Mouse (Mus musculus): ENCODE measurements around the gene Sbk3. TPM values are rescaled to one million over a fixed set of nuclear protein-coding genes. Genes with fewer than 3 reads are reported as not detected.

The Sbk3 gene
- polyA plus RNA-seq, 1 experiment from 2014 or later, result not detected

- Histone ChIP-seq H3K9me3 (ENCODE audit: control insufficient read depth, low read length) (no peaks in the 10 kb centered on the region), H3K4me1 (replicated peaks; ENCODE audit: control insufficient read depth, insufficient read depth, low read length) (no peaks in the 10 kb centered on the region), H3K4me2 (replicated peaks; ENCODE audit: low read depth, low read length) (no peak overlapping the region), H3K27ac (ENCODE audit: low read depth, low read length) (no peak overlapping the region), H3K4me3 (ENCODE audit: low read depth, low read length) (no peak overlapping the region), H3K36me3 (ENCODE audit: control insufficient read depth, insufficient read depth, low read length) (no peaks in the 10 kb centered on the region), H3K9ac (ENCODE audit: low read depth, low read length) (no peak overlapping the region), H3K27me3 (ENCODE audit: control insufficient read depth, insufficient read depth, low read length) (no peaks in the 10 kb centered on the region)
- DNase-seq (ENCODE audit: low spot score) (no peak), ATAC-seq (ENCODE audit: low FRiP score) (no peak)
- 73% methylated on average over 6 of the region's 6 CpGs for WGBS
These were observed 22.6 kb downstream of the Sbk3 start for GRCm38 (mm10) chr7:4948386-4948785.

GRCm38 (mm10) chr7:4947855-4948254 is 23.1 kb downstream of the Sbk3 start:
- H3K9ac ChIP-seq (ENCODE audit: low read depth, low read length), result no peak overlapping the region
- no peaks in the 10 kb centered on the region for H3K36me3 ChIP-seq (ENCODE audit: control insufficient read depth, insufficient read depth, low read length)
- DNase-seq (ENCODE audit: low spot score), result no peak
- no peak overlapping the region for H3K4me2 ChIP-seq (replicated peaks; ENCODE audit: low read depth, low read length)
- WGBS, result 52% methylated on average over 2 of the region's 2 CpGs
- ATAC-seq (ENCODE audit: low FRiP score), result no peak
- no peak overlapping the region for H3K4me3 ChIP-seq (ENCODE audit: low read depth, low read length)
- H3K27me3 ChIP-seq (ENCODE audit: control insufficient read depth, insufficient read depth, low read length), result no peaks in the 10 kb centered on the region
- H3K4me1 ChIP-seq (replicated peaks; ENCODE audit: control insufficient read depth, insufficient read depth, low read length), result no peaks in the 10 kb centered on the region
- H3K27ac ChIP-seq (ENCODE audit: low read depth, low read length), result no peak overlapping the region
- no peaks in the 10 kb centered on the region for H3K9me3 ChIP-seq (ENCODE audit: control insufficient read depth, low read length)

- H3K9ac ChIP-seq (ENCODE audit: low read depth, low read length), result no peak overlapping the region
- DNase-seq (ENCODE audit: low spot score) (peak; percentile 92), ATAC-seq (ENCODE audit: low FRiP score) (peak; percentile 80)
- H3K27ac ChIP-seq (ENCODE audit: low read depth, low read length), result no peak overlapping the region
- peak overlapping the region; percentile 33 for H3K4me2 ChIP-seq (replicated peaks; ENCODE audit: low read depth, low read length)
- H3K27me3 ChIP-seq (ENCODE audit: control insufficient read depth, insufficient read depth, low read length), result no peaks in the 10 kb centered on the region
- H3K4me3 ChIP-seq (ENCODE audit: low read depth, low read length), result peak overlapping the region; percentile 20; the same call in 1 of the 2 replicates
- no peaks in the 10 kb centered on the region for H3K4me1 ChIP-seq (replicated peaks; ENCODE audit: control insufficient read depth, insufficient read depth, low read length)
- H3K36me3 ChIP-seq (ENCODE audit: control insufficient read depth, insufficient read depth, low read length), result no peaks in the 10 kb centered on the region
- H3K9me3 ChIP-seq (ENCODE audit: control insufficient read depth, low read length), result no peaks in the 10 kb centered on the region
- WGBS, result 18% methylated on average over 15 of the region's 15 CpGs
These were observed 27.6 kb downstream of the Sbk3 start for GRCm38 (mm10) chr7:4943223-4943815.

- Histone ChIP-seq H3K36me3 (ENCODE audit: control insufficient read depth, insufficient read depth, low read length) (no peaks in the 10 kb centered on the region), H3K9me3 (ENCODE audit: control insufficient read depth, low read length) (no peaks in the 10 kb centered on the region), H3K4me2 (replicated peaks; ENCODE audit: low read depth, low read length) (no peak overlapping the region), H3K9ac (ENCODE audit: low read depth, low read length) (no peak overlapping the region), H3K27me3 (ENCODE audit: control insufficient read depth, insufficient read depth, low read length) (no peaks in the 10 kb centered on the region), H3K4me3 (ENCODE audit: low read depth, low read length) (no peak overlapping the region), H3K27ac (ENCODE audit: low read depth, low read length) (no peak overlapping the region), H3K4me1 (replicated peaks; ENCODE audit: control insufficient read depth, insufficient read depth, low read length) (no peaks in the 10 kb centered on the region)
- WGBS, result 59% methylated on average over 5 of the region's 5 CpGs
- ATAC-seq (ENCODE audit: low FRiP score) (no peak), DNase-seq (ENCODE audit: low spot score) (no peak)
These were observed 28.3 kb downstream of the Sbk3 start for GRCm38 (mm10) chr7:4942673-4943072.

GRCm38 (mm10) chr7:4940068-4940479 is 30.9 kb downstream of the Sbk3 start:
- Histone ChIP-seq H3K36me3 (ENCODE audit: control insufficient read depth, insufficient read depth, low read length) (no peaks in the 10 kb centered on the region), H3K4me2 (replicated peaks; ENCODE audit: low read depth, low read length) (no peak overlapping the region), H3K27ac (ENCODE audit: low read depth, low read length) (no peak overlapping the region), H3K9me3 (ENCODE audit: control insufficient read depth, low read length) (no peaks in the 10 kb centered on the region), H3K9ac (ENCODE audit: low read depth, low read length) (no peak overlapping the region), H3K27me3 (ENCODE audit: control insufficient read depth, insufficient read depth, low read length) (no peaks in the 10 kb centered on the region), H3K4me1 (replicated peaks; ENCODE audit: control insufficient read depth, insufficient read depth, low read length) (no peaks in the 10 kb centered on the region), H3K4me3 (ENCODE audit: low read depth, low read length) (no peak overlapping the region)
- ATAC-seq (ENCODE audit: low FRiP score) (no peak), DNase-seq (ENCODE audit: low spot score) (peak; percentile 90)
- 23% methylated on average over 9 of the region's 9 CpGs for WGBS

- peak; percentile 80 for DNase-seq (ENCODE audit: low spot score)
- no peak overlapping the region for H3K4me3 ChIP-seq (ENCODE audit: low read depth, low read length)
- no peak overlapping the region for H3K27ac ChIP-seq (ENCODE audit: low read depth, low read length)
- no peak; the same call in 1 of the 2 replicates for ATAC-seq (ENCODE audit: low FRiP score)
- H3K27me3 ChIP-seq (ENCODE audit: control insufficient read depth, insufficient read depth, low read length), result no peaks in the 10 kb centered on the region
- H3K9ac ChIP-seq (ENCODE audit: low read depth, low read length), result no peak overlapping the region
- 36% methylated on average over 2 of the region's 2 CpGs for WGBS
- no peak overlapping the region for H3K4me2 ChIP-seq (replicated peaks; ENCODE audit: low read depth, low read length)
- H3K4me1 ChIP-seq (replicated peaks; ENCODE audit: control insufficient read depth, insufficient read depth, low read length), result no peaks in the 10 kb centered on the region
- no peaks in the 10 kb centered on the region for H3K36me3 ChIP-seq (ENCODE audit: control insufficient read depth, insufficient read depth, low read length)
- 0 out of 2 replicates have a peak, but pooled peaks cover 2% of the 10 kb centered on the region for H3K9me3 ChIP-seq (ENCODE audit: control insufficient read depth, low read length)
These were observed 32.5 kb downstream of the Sbk3 start for GRCm38 (mm10) chr7:4938456-4938855.

- DNase-seq (ENCODE audit: low spot score) (no peak), ATAC-seq (ENCODE audit: low FRiP score) (no peak)
- Histone ChIP-seq H3K9ac (ENCODE audit: low read depth, low read length) (no peak overlapping the region), H3K4me3 (ENCODE audit: low read depth, low read length) (no peak overlapping the region), H3K36me3 (ENCODE audit: control insufficient read depth, insufficient read depth, low read length) (no peaks in the 10 kb centered on the region), H3K4me1 (replicated peaks; ENCODE audit: control insufficient read depth, insufficient read depth, low read length) (no peaks in the 10 kb centered on the region), H3K27ac (ENCODE audit: low read depth, low read length) (no peak overlapping the region), H3K9me3 (ENCODE audit: control insufficient read depth, low read length) (0 out of 2 replicates have a peak, but pooled peaks cover 2% of the 10 kb centered on the region), H3K27me3 (ENCODE audit: control insufficient read depth, insufficient read depth, low read length) (no peaks in the 10 kb centered on the region), H3K4me2 (replicated peaks; ENCODE audit: low read depth, low read length) (no peak overlapping the region)
- WGBS, result 78% methylated on average over 11 of the region's 11 CpGs
These were observed 33.6 kb downstream of the Sbk3 start for GRCm38 (mm10) chr7:4937392-4937791.

GRCm38 (mm10) chr7:4936832-4937231 is 34.1 kb downstream of the Sbk3 start:
- Histone ChIP-seq H3K9me3 (ENCODE audit: control insufficient read depth, low read length) (0 out of 2 replicates have a peak, but pooled peaks cover 2% of the 10 kb centered on the region), H3K4me1 (replicated peaks; ENCODE audit: control insufficient read depth, insufficient read depth, low read length) (no peaks in the 10 kb centered on the region), H3K4me2 (replicated peaks; ENCODE audit: low read depth, low read length) (no peak overlapping the region), H3K9ac (ENCODE audit: low read depth, low read length) (no peak overlapping the region), H3K27ac (ENCODE audit: low read depth, low read length) (no peak overlapping the region), H3K4me3 (ENCODE audit: low read depth, low read length) (no peak overlapping the region), H3K27me3 (ENCODE audit: control insufficient read depth, insufficient read depth, low read length) (no peaks in the 10 kb centered on the region), H3K36me3 (ENCODE audit: control insufficient read depth, insufficient read depth, low read length) (no peaks in the 10 kb centered on the region)
- no peak for ATAC-seq (ENCODE audit: low FRiP score)
- 76% methylated on average over 10 of the region's 10 CpGs for WGBS
- DNase-seq (ENCODE audit: low spot score), result no peak

GRCm38 (mm10) chr7:4934160-4934914 is 36.6 kb downstream of the Sbk3 start:
- H3K4me2 ChIP-seq (replicated peaks; ENCODE audit: low read depth, low read length), result no peak overlapping the region
- no peaks in the 10 kb centered on the region for H3K36me3 ChIP-seq (ENCODE audit: control insufficient read depth, insufficient read depth, low read length)
- H3K4me3 ChIP-seq (ENCODE audit: low read depth, low read length), result no peak overlapping the region
- DNase-seq (ENCODE audit: low spot score) (no peak), ATAC-seq (ENCODE audit: low FRiP score) (no peak)
- no peak overlapping the region for H3K27ac ChIP-seq (ENCODE audit: low read depth, low read length)
- H3K9ac ChIP-seq (ENCODE audit: low read depth, low read length), result no peak overlapping the region
- 85% methylated on average over 4 of the region's 4 CpGs for WGBS
- no peaks in the 10 kb centered on the region for H3K4me1 ChIP-seq (replicated peaks; ENCODE audit: control insufficient read depth, insufficient read depth, low read length)
- H3K27me3 ChIP-seq (ENCODE audit: control insufficient read depth, insufficient read depth, low read length), result no peaks in the 10 kb centered on the region
- H3K9me3 ChIP-seq (ENCODE audit: control insufficient read depth, low read length), result 0 out of 2 replicates have a peak, but pooled peaks cover 2% of the 10 kb centered on the region

All from hindbrain, embryonic 11.5 days (tissue).